Mouse (Mus musculus): ENCODE results near the gene Olfr56.
A peak's percentile ranks its signal among the peaks of the same experiment; 100 is the strongest.
"Not testable (repeated sequence)": the region's sequence is repeated elsewhere in the genome, so short reads cannot be mapped to it uniquely, and the experiment has no call there.

Gene Olfr56

DNA sequence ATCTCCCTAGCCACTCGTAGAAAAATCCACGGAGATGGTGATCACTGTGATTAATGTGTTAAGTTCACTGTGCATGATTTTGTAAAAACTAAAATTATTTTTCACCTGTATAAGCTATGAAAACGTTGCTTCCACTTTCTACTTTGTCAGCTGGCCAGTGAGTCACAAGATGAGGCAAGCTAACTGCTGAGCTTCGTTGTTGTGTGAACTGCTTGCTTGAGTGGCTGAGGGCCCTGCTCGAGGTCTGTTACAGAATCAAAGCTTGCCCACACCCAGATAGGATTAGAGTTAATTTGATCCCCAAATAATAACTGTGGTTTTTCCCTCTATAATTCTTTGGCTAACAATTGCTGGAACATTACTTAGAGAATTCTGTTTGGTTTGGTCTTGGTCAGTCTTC lies 73.2 kb downstream of the Olfr56 start:
- not testable (repeated sequence) for DNase-seq (ENCODE audit: low read depth, low spot score)

DNA sequence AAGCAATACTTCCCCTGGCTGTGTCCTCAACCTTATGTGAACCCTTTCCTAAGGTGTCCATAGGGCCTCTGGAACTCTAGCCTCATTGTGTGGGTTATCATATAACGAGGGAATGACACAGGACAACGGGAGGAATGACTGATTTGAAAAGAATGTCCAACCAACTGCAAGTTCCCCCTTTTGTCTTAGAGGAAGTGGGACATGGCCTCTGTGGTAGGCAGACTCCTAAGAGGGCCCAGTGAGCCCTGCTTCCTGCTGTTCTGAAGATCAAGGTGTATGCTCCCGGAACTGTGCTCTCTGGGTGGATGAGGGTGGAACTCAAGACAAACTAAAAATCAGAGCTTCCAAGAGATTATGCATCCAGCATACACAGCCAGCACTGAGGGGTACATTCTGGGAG lies 81.4 kb downstream of the Olfr56 start:
- not testable (repeated sequence) for DNase-seq (ENCODE audit: low read depth, low spot score)

GRCm38 (mm10) chr11:49061865-49062264 lies 83.2 kb downstream of the Olfr56 start:
- not testable (repeated sequence) for DNase-seq (ENCODE audit: low read depth, low spot score)

- not testable (repeated sequence) for DNase-seq (ENCODE audit: low read depth, low spot score)
Measured at GRCm38 (mm10) chr11:49063713-49064469, 85.2 kb downstream of the Olfr56 start, which contains the start of gene Tgtp2. Tgtp2 (minus strand) TSS chr11:49064206.

DNA sequence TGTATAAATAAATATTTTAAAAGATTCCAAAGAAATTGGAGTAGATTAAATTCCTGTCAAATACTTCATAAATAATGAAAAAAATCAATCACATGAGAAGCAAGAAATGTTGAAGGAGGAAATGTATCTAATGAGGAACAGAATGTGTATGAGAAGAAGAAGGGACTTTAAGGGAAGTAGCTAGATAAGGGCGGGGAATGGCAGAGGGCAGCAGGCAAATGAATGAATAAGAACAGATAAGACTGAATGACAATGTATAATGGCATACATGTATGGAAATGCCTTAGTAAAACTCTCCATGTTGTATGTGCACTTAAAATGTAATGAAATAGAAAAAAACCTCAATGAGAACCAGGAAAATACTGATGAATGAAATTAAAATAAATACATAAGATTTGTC lies 89.7 kb downstream of the Olfr56 start:
- DNase-seq (ENCODE audit: low read depth, low spot score), result no peak

DNA sequence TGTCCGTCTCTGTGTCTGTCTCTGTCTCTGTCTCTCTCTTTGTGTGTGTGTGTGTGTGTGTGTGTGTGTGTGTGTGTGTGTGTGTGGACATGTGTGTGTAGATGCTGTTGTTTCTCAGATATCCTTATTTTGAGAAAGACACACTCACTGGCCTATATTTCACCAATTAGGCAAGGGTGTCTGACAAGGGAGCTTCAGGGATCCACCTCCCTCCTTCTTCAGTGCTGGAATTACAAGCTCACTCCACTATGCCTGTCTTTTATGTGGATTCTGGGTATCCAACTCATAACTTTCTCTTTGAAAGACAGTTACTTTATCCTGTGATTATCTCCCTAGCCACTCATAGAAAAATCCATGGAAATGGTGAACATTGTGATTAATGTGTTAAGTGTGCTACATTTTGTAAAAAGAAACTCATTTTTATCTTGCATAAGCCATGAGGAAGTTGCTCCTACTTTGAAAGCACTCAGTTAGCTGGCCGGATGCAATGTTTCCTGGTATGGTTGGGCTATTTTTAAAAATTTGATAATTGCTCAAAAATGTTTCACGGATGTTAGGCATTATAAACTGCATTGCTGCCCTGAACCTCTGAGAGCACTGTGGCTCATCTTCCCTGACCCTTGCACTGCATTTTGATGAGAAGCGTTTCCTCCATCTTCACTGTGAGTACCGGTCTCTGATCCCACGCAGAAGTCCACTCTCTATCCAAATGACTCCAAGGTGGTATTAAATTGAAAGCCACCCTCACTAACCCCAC lies 97.5 kb downstream of the Olfr56 start, which contains the start of gene Ifi47:
Gene Ifi47 (plus strand): TSS at position 587 of the 757 bp plus-strand sequence.
- not testable (repeated sequence) for DNase-seq (ENCODE audit: low read depth, low spot score)

- DNase-seq (ENCODE audit: low read depth, low spot score), result no peak
Measured at GRCm38 (mm10) chr11:49077012-49077411, 98.3 kb downstream of the Olfr56 start.

DNA sequence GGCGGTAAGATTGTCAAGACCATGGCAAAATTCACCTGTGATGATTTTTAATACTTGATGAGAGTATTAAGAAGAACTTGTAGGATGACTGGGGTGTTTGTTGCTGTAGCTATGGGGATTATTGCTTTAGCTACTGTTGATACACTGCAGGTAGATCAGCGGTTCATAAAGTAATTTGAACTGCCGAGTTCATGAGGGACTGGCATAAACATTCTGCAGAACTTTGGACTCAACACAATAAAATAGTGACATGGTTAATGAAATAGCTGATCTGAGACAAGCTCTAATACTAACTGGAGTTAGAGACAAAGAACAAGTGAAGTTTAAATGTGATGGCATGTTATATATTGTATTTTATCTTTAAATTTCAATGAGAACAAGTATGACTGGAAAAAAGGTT lies 100.0 kb downstream of the Olfr56 start:
- DNase-seq (ENCODE audit: low read depth, low spot score), result no peak

- no peak for DNase-seq (ENCODE audit: low read depth, low spot score)
Measured at GRCm38 (mm10) chr11:49080636-49081035, 101.9 kb downstream of the Olfr56 start.

DNA sequence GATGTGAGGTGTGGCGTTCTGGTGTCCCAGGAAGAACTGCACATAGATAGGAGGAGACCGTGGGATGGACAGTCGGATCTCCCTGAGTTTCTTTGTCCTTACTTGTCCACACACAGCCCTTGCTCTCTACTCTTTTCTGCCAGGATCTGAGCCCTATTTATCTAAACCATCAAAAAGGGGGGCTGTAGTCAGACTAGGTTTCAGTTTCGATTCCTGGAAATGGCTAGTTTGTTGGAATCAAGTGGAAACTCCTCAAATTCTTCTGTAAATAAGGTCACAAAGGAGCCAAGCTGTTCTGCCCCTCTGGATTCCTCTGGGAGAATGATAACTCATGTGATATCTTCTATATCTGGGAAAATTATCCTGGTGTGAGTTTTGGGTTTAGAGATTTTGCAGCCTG lies 102.7 kb downstream of the Olfr56 start:
- DNase-seq (ENCODE audit: low read depth, low spot score), result no peak

DNA sequence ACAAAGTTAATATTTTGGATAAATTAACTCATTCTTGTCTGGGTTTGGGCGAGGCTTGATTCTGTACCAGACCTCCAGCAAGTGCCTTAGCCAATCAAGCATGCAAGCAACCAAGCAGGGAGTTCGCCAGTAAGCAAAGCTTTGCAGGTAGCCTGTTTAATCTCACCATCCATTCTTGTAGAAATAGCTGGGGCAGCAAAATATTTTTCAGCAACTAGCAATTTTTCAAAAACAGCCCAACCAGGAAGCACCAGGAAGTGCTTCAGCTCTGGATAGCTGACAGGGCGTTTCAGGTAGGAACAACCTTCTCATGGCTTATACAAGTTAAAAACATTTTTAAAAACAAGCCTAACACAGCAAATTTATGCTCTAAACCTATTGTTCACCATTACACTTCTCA lies 103.2 kb downstream of the Olfr56 start:
- DNase-seq (ENCODE audit: low read depth, low spot score), result no peak

DNA sequence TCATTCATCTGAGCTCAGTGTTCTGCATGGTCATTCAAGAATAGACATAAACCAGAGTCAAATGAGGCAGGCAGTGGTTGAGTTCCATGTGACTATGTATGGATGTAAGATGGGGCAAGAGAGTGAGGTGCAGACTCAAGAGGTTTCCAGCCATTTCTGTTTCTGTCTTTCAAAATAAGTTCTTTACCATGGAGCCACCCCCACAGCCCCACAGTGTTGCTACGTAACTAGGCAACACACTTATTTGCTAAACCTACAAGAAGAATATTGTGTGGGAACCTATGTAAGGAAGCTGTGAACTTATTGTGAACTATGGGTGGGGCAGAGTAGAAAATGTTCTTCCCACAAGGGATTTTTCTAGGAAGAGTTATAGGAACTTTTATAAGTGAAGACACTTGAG lies 104.5 kb downstream of the Olfr56 start:
- no peak for DNase-seq (ENCODE audit: low read depth, low spot score)

GRCm38 (mm10) chr11:49083808-49084207 lies 105.1 kb downstream of the Olfr56 start:
- DNase-seq (ENCODE audit: low read depth, low spot score), result no peak

DNA sequence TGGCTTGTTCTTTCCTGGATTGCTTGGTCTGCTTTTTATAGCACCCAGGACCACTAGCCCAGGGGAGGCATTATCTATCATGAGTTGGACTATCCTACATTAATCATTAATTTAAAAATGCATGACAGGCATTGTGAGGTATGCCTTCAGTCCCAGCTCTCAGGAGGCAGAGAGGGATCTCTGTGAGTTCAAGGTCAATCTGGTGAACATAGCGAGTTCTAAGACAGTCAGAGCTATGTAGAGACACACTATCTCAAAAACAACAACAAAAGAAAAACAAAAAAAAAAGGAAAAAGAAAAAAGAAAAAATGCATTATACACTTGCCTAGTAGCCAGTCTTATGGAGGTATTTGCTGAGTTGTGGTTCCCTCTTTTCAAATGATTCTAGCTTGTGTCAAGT lies 105.7 kb downstream of the Olfr56 start:
- DNase-seq (ENCODE audit: low read depth, low spot score), result no peak

- no peak for DNase-seq (ENCODE audit: low read depth, low spot score)
Measured at GRCm38 (mm10) chr11:49084875-49085274, 106.2 kb downstream of the Olfr56 start.

DNA sequence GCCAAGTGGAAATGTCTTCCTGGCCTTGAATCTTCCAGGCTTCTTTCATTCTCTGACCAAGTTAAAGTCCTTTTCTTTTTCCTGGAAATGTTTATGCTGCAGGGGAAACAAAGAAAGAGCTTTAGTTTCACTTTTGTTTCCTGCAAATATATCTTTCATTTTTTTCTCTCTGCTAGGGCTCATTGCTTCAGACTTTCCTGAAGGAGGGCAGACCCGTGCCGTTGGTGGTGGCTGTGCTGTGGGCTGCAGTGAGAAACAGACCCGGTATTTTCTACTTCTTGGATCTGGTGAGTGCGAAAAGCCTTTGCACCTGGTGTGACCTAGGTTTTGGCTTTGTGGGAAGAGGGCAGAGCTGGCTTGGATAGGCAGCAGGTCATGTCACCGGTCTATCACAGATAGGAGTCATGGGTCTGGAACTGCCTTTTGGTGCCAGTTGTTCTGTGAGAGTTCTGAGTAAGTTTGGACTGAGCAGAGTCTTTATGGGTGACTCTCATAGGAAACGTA lies 108.2 kb downstream of the Olfr56 start:
- no peak for DNase-seq (ENCODE audit: low read depth, low spot score)

DNA sequence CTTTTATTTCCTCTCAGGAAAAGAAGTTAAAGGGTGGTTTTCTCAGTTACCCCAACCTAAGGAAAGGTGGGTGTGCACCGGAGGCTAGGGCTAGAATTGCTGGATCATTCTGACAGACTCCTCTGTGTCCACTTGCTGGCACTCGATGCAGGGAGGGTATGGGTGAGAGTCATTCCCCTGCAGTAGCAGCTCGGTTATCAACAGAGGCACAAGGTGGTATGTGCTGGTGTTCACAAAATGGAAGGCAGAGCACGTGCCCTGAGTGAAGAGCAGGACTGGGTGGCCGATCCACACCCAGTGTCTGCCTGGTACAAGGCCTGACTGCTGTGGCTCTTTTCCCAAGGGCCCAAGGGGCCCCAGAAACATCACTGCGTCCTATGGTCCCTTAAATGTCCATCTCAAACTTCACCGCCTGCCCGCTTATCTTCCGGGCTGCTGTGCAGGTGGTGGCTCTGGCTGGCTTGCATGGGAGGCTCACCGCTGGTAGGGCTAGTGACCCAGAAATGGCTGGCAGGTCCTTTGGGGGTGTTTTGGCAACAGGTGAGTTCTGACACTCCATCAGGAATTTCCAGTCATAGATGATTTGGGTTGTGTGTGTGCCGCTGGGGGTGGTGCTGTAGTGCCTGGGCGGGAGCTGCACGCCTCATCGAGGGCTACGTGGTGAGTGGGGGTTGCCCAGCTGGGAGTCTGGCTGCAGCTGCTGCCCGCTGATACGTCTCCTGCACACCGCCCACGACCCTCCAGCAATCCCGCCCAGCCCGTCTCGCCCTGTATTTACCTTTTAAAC lies 109.3 kb downstream of the Olfr56 start:
- DNase-seq (ENCODE audit: low read depth, low spot score), result peak; percentile 17

DNA sequence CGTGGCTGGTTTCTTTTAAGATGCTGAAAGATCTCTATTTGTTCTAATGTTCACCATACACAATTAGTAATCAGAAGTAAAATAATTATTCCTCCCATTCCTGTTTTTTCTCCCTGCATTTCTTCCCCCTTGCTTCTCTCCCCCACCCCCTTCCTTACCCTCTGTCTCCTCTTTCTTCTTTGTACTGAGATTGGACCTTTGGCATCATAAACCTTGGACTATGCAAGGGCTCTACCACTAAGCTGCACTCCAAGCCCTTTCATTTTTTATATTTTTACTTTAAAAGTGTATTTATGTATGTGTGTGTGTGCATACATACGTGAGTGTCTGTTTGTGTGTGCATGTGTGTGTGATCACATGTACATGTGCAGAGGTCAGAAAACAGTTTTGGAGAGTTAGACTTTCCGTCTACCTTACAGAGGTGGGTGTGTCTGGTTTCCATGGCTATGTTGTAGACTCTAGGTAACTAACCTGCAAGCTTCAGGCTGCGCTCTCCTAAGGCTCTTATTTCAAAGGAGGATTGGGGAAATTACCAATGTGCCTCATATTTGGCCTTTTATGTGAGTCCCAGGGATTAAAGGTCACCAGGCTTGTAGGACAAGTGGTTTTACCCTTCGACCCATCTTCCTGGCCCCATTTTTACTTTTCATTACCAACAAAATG lies 110.4 kb downstream of the Olfr56 start:
- DNase-seq (ENCODE audit: low read depth, low spot score), result no peak

DNA sequence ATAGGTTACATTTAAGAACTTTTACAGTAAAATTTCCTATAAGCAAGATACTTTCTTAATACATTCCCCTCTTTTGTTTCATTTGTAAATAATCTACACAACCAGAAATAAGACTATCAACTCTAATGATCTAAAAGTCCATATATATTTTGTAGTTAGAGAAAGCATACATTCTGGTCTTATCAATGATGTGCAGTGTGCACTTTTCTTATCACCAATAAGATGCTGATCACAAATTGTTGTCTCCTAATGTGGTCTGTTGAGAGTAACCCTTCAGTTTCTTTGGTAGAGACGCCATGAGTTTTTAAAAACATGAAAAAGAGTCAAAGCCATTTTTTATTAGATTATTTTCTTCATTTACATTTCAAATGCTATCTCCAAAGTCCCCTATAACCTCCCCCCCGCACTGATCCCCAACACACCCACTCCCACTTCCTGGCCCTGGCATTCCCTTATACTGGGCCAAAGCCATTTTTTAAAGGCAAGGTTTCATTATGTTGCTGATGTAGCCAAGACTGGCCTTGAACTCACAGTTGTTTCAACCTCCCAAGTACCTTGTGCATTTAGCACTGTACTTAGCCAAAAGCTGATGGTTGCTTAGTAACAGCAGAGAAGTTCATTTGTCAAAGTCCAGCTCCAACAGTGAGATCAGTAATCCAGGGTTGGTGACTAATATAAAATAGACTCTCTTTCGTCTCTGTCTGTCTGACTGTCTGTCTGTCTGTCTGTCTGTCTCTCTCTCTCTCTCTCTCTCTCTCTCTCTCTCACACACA lies 111.2 kb downstream of the Olfr56 start:
- DNase-seq (ENCODE audit: low read depth, low spot score), result peak; percentile 69

DNA sequence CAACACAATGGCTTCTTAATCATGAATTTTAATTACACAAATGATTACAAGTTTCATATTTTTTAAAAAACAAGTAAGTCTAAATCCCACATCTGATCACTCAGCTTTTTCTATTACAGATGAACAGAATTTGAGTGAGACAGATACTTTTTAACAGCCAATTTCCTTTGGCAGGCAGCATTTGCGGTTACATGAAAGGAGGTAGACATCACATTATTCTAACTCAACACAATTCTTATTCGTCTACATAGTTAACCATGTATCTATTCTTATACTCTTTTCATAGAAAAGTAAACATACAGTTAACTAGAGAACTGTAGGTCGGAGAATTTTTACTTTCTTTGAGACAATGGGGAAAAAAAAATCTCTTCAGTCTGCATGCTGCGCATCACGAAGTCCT lies 111.9 kb downstream of the Olfr56 start:
- no peak for DNase-seq (ENCODE audit: low read depth, low spot score)

- no peak for DNase-seq (ENCODE audit: low read depth, low spot score)
Measured at GRCm38 (mm10) chr11:49091171-49091570, 112.5 kb downstream of the Olfr56 start.
